Comparison of ENCODE assay signal across 19 mouse cellular contexts in the genomic region with DNA sequence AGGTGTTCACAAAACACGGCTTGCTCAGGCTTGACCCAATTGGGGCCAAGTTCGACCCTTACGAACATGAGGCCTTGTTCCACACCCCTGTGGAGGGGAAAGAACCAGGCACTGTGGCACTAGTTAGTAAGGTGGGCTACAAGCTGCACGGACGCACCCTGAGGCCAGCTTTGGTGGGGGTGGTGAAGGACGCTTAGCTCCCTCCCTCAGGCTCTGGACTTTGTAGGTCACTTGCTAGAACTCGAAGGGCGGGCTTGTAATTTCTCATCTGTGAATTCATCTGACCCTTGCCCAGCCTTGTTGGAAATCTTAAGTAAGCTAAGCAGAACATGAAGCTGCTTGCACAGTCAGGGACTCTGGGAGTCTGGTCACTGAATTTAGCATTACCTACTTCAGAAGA. TPM values are rescaled to one million over a fixed set of nuclear protein-coding genes. Genes with fewer than 3 reads are reported as not detected.
"Had no signal": no experiment of that assay in that cellular context is flagged by ENCODE, and none has a peak within 500 bp of the region (broad histone marks: within the 10 kb centered on the region; RNA-seq: fewer than 3 reads in every experiment).

No protein-coding gene starts in this region.

- H3K9me3 ChIP-seq: hindbrain, embryonic 13.5 days; intestine, embryonic 15.5 days; liver, embryonic 13.5 days; midbrain, embryonic 12.5 days; midbrain, embryonic 15.5 days; neural tube, embryonic 13.5 days had no signal

- H3K27ac ChIP-seq: hindbrain, embryonic 13.5 days; intestine, embryonic 15.5 days; layer of hippocampus, adult 2 months; left cerebral cortex, adult 2 months; liver, embryonic 13.5 days; midbrain, embryonic 12.5 days; midbrain, embryonic 15.5 days; neural tube, embryonic 13.5 days had no signal

- H3K4me3 ChIP-seq: hindbrain, embryonic 13.5 days; intestine, embryonic 15.5 days; layer of hippocampus, adult 2 months; left cerebral cortex, adult 2 months; liver, embryonic 13.5 days; midbrain, embryonic 12.5 days; midbrain, embryonic 15.5 days; neural tube, embryonic 13.5 days had no signal

- H3K4me2 ChIP-seq: hindbrain, embryonic 13.5 days; intestine, embryonic 15.5 days; liver, embryonic 13.5 days; midbrain, embryonic 12.5 days; midbrain, embryonic 15.5 days; neural tube, embryonic 13.5 days had no signal

- ATAC-seq: hindbrain, embryonic 16.5 days; intestine, embryonic 15.5 days; midbrain, embryonic 15.5 days had no signal

- H3K9ac ChIP-seq: hindbrain, embryonic 13.5 days; intestine, embryonic 15.5 days; liver, embryonic 13.5 days; midbrain, embryonic 12.5 days; midbrain, embryonic 15.5 days; neural tube, embryonic 13.5 days had no signal

- DNase-seq: layer of hippocampus, adult 9-11 months; liver, embryonic 13.5 days; lung, adult 2 months; lung, postnatal 14 days; lung, postnatal 4 days; right cerebral cortex, adult 18-20 months; right cerebral cortex, postnatal 14 days; spleen, adult 18-20 months; thymus, adult 18-20 months; thymus, postnatal 4 days had no signal

- H3K27me3 ChIP-seq: hindbrain, embryonic 13.5 days; intestine, embryonic 15.5 days; liver, embryonic 13.5 days; midbrain, embryonic 12.5 days; midbrain, embryonic 15.5 days; neural tube, embryonic 13.5 days had no signal

RNA-seq across cellular contexts. Expression of gene Ccdc96, which starts 13.2 kb away (rescaled TPM):
- polyA plus RNA-seq: liver, adult 2 months had no signal
